Mouse (Mus musculus): Measurements from ENCODE around the gene Ncoa3. TPM values are rescaled to one million over a fixed set of nuclear protein-coding genes. Genes with fewer than 3 reads are reported as not detected.

Gene Ncoa3
- polyA plus RNA-seq, 1 experiment from 2014 or later = 14.4 TPM

- H3K27me3 ChIP-seq = no peaks in the 10 kb centered on the region
- H3K9ac ChIP-seq (replicated peaks) = no peak overlapping the region
- H3K4me2 ChIP-seq (replicated peaks) = no peak overlapping the region
- WGBS = 85% methylated on average over 4 of the region's 4 CpGs
- no peak for ATAC-seq
- H3K4me3 ChIP-seq (replicated peaks) = no peak overlapping the region
- H3K36me3 ChIP-seq = no peaks in the 10 kb centered on the region
- H3K4me1 ChIP-seq (replicated peaks) = peaks cover 43% of the 10 kb centered on the region
- H3K9me3 ChIP-seq = no peaks in the 10 kb centered on the region
- H3K27ac ChIP-seq = no peak overlapping the region
Measured at GRCm38 (mm10) chr2:165996130-165996529, 3.7 kb downstream of the Ncoa3 start.

- no peak overlapping the region for H3K4me2 ChIP-seq (replicated peaks)
- no peak overlapping the region for H3K9ac ChIP-seq (replicated peaks)
- H3K4me3 ChIP-seq (replicated peaks) = no peak overlapping the region
- no peaks in the 10 kb centered on the region for H3K36me3 ChIP-seq
- 94% methylated on average over 8 of the region's 8 CpGs for WGBS
- peaks cover 53% of the 10 kb centered on the region for H3K4me1 ChIP-seq (replicated peaks)
- no peak overlapping the region for H3K27ac ChIP-seq
- ATAC-seq = no peak
- no peaks in the 10 kb centered on the region for H3K27me3 ChIP-seq
- no peaks in the 10 kb centered on the region for H3K9me3 ChIP-seq
Measured at GRCm38 (mm10) chr2:165997256-165997967, 5.0 kb downstream of the Ncoa3 start.

- ATAC-seq = no peak
- no peak overlapping the region for H3K9ac ChIP-seq (replicated peaks)
- peaks cover 45% of the 10 kb centered on the region for H3K4me1 ChIP-seq (replicated peaks)
- no peak overlapping the region for H3K4me2 ChIP-seq (replicated peaks)
- no peak overlapping the region for H3K4me3 ChIP-seq (replicated peaks)
- 23% methylated on average over 4 of the region's 4 CpGs for WGBS
- no peaks in the 10 kb centered on the region for H3K9me3 ChIP-seq
- no peaks in the 10 kb centered on the region for H3K27me3 ChIP-seq
- no peaks in the 10 kb centered on the region for H3K36me3 ChIP-seq
- H3K27ac ChIP-seq = 0 out of 2 replicates have a peak overlapping the region, but pooled peaks have one; percentile 2
Measured at GRCm38 (mm10) chr2:165998969-165999368, 6.5 kb downstream of the Ncoa3 start.

- no peak overlapping the region for H3K9ac ChIP-seq (replicated peaks)
- H3K4me2 ChIP-seq (replicated peaks) = peak overlapping the region; percentile 25
- 0% methylated on average over 5 of the region's 5 CpGs for WGBS
- no peak overlapping the region for H3K4me3 ChIP-seq (replicated peaks)
- H3K9me3 ChIP-seq = no peaks in the 10 kb centered on the region
- H3K27me3 ChIP-seq = no peaks in the 10 kb centered on the region
- no peak overlapping the region for H3K27ac ChIP-seq
- H3K36me3 ChIP-seq = no peaks in the 10 kb centered on the region
- peaks cover 38% of the 10 kb centered on the region for H3K4me1 ChIP-seq (replicated peaks)
- no peak for ATAC-seq
Measured at GRCm38 (mm10) chr2:165999790-166000189, 7.4 kb downstream of the Ncoa3 start.

- H3K36me3 ChIP-seq = no peaks in the 10 kb centered on the region
- no peak overlapping the region for H3K9ac ChIP-seq (replicated peaks)
- peak overlapping the region; percentile 76 for H3K27ac ChIP-seq
- H3K4me1 ChIP-seq (replicated peaks) = peaks cover 38% of the 10 kb centered on the region
- ATAC-seq = no peak
- no peak overlapping the region for H3K4me3 ChIP-seq (replicated peaks)
- no peaks in the 10 kb centered on the region for H3K27me3 ChIP-seq
- WGBS = 2% methylated on average over 5 of the region's 5 CpGs
- no peaks in the 10 kb centered on the region for H3K9me3 ChIP-seq
- H3K4me2 ChIP-seq (replicated peaks) = peak overlapping the region; percentile 21
Measured at GRCm38 (mm10) chr2:166000242-166000641, 7.8 kb downstream of the Ncoa3 start.

- ATAC-seq = no peak
- Histone ChIP-seq H3K27ac (peak overlapping the region; percentile 76), H3K9ac (replicated peaks) (peak overlapping the region; percentile 39; the same call in 1 of the 2 replicates), H3K9me3 (no peaks in the 10 kb centered on the region), H3K27me3 (no peaks in the 10 kb centered on the region), H3K4me2 (replicated peaks) (peak overlapping the region; percentile 10; the same call in 1 of the 2 replicates), H3K4me3 (replicated peaks) (no peak overlapping the region; the same call in 1 of the 2 replicates), H3K36me3 (no peaks in the 10 kb centered on the region), H3K4me1 (replicated peaks) (peaks cover 38% of the 10 kb centered on the region)
- WGBS = 4% methylated on average over 5 of the region's 5 CpGs
Measured at GRCm38 (mm10) chr2:166000769-166001168, 8.3 kb downstream of the Ncoa3 start.

GRCm38 (mm10) chr2:166001362-166001761 lies 8.9 kb downstream of the Ncoa3 start:
- peaks cover 38% of the 10 kb centered on the region for H3K4me1 ChIP-seq (replicated peaks)
- H3K4me2 ChIP-seq (replicated peaks) = no peak overlapping the region
- WGBS = 34% methylated on average over 2 of the region's 2 CpGs
- no peak overlapping the region for H3K4me3 ChIP-seq (replicated peaks)
- H3K9me3 ChIP-seq = no peaks in the 10 kb centered on the region
- no peak for ATAC-seq
- no peaks in the 10 kb centered on the region for H3K27me3 ChIP-seq
- no peaks in the 10 kb centered on the region for H3K36me3 ChIP-seq
- H3K27ac ChIP-seq = peak overlapping the region; percentile 76
- no peak overlapping the region for H3K9ac ChIP-seq (replicated peaks)

GRCm38 (mm10) chr2:166001768-166002167 lies 9.3 kb downstream of the Ncoa3 start:
- H3K36me3 ChIP-seq = no peaks in the 10 kb centered on the region
- peaks cover 38% of the 10 kb centered on the region for H3K4me1 ChIP-seq (replicated peaks)
- no peak overlapping the region for H3K9ac ChIP-seq (replicated peaks)
- 78% methylated on average over 2 of the region's 2 CpGs for WGBS
- no peak overlapping the region for H3K4me3 ChIP-seq (replicated peaks)
- H3K27me3 ChIP-seq = no peaks in the 10 kb centered on the region
- no peak overlapping the region for H3K4me2 ChIP-seq (replicated peaks)
- H3K9me3 ChIP-seq = no peaks in the 10 kb centered on the region
- 0 out of 2 replicates have a peak overlapping the region, but pooled peaks have one; percentile 76 for H3K27ac ChIP-seq
- no peak for ATAC-seq

GRCm38 (mm10) chr2:166002429-166002828 lies 10.0 kb downstream of the Ncoa3 start:
- Histone ChIP-seq H3K9ac (replicated peaks) (no peak overlapping the region), H3K27me3 (no peaks in the 10 kb centered on the region), H3K27ac (no peak overlapping the region), H3K4me3 (replicated peaks) (no peak overlapping the region), H3K4me1 (replicated peaks) (peaks cover 38% of the 10 kb centered on the region), H3K4me2 (replicated peaks) (no peak overlapping the region), H3K9me3 (no peaks in the 10 kb centered on the region), H3K36me3 (no peaks in the 10 kb centered on the region)
- no peak for ATAC-seq
- WGBS = 56% methylated on average over 4 of the region's 4 CpGs

GRCm38 (mm10) chr2:166003004-166003403 lies 10.6 kb downstream of the Ncoa3 start:
- H3K9ac ChIP-seq (replicated peaks) = no peak overlapping the region

GRCm38 (mm10) chr2:166007046-166007445 lies 14.6 kb downstream of the Ncoa3 start:
- no peak overlapping the region for H3K4me3 ChIP-seq (replicated peaks)
- H3K27ac ChIP-seq = no peak overlapping the region
- no peaks in the 10 kb centered on the region for H3K9me3 ChIP-seq
- H3K27me3 ChIP-seq = no peaks in the 10 kb centered on the region
- no peak overlapping the region for H3K4me2 ChIP-seq (replicated peaks)
- H3K9ac ChIP-seq (replicated peaks) = no peak overlapping the region
- H3K4me1 ChIP-seq (replicated peaks) = peaks cover 39% of the 10 kb centered on the region
- 72% methylated on average over 6 of the region's 6 CpGs for WGBS
- H3K36me3 ChIP-seq = no peaks in the 10 kb centered on the region
- no peak for ATAC-seq

More at GRCm38 (mm10) chr2:166003004-166003403, 10.6 kb downstream of the Ncoa3 start:
- WGBS = 68% methylated on average over 1 of the region's 1 CpGs
- peaks cover 38% of the 10 kb centered on the region for H3K4me1 ChIP-seq (replicated peaks)
- H3K27me3 ChIP-seq = no peaks in the 10 kb centered on the region
- H3K36me3 ChIP-seq = no peaks in the 10 kb centered on the region
- no peak overlapping the region for H3K4me2 ChIP-seq (replicated peaks)
- no peak overlapping the region for H3K4me3 ChIP-seq (replicated peaks)
- H3K27ac ChIP-seq = no peak overlapping the region
- no peaks in the 10 kb centered on the region for H3K9me3 ChIP-seq
- ATAC-seq = no peak

GRCm38 (mm10) chr2:166008558-166009392 lies 16.3 kb downstream of the Ncoa3 start:
- 0 out of 2 replicates have a peak, but pooled peaks have one; percentile 56 for ATAC-seq
- H3K36me3 ChIP-seq = no peaks in the 10 kb centered on the region

More at GRCm38 (mm10) chr2:166008558-166009392, 16.3 kb downstream of the Ncoa3 start:
- Histone ChIP-seq H3K4me2 (replicated peaks) (no peak overlapping the region), H3K4me1 (replicated peaks) (peaks cover 39% of the 10 kb centered on the region), H3K9ac (replicated peaks) (no peak overlapping the region), H3K4me3 (replicated peaks) (no peak overlapping the region), H3K27ac (peak overlapping the region; percentile 72), H3K27me3 (no peaks in the 10 kb centered on the region), H3K9me3 (no peaks in the 10 kb centered on the region)
- WGBS = 38% methylated on average over 8 of the region's 8 CpGs

All from midbrain, embryonic 13.5 days (tissue).